Mouse (Mus musculus) kidney, postnatal 36 days (tissue): ENCODE results near the gene Fbxo6.

Experiments
- DNase-seq, 2 experiments: peaks; one replicate each; pipeline ENCODE4 v3.0.0; 2021 to 2022; ENCODE audit warnings: mixed read lengths in 2 of 2

The Fbxo6 gene

GRCm38 (mm10) chr4:148121982-148122693, 29.8 kb downstream of the Fbxo6 start:
- no peak for DNase-seq

GRCm38 (mm10) chr4:148121362-148121761, 30.6 kb downstream of the Fbxo6 start:
- no peak for DNase-seq

DNA sequence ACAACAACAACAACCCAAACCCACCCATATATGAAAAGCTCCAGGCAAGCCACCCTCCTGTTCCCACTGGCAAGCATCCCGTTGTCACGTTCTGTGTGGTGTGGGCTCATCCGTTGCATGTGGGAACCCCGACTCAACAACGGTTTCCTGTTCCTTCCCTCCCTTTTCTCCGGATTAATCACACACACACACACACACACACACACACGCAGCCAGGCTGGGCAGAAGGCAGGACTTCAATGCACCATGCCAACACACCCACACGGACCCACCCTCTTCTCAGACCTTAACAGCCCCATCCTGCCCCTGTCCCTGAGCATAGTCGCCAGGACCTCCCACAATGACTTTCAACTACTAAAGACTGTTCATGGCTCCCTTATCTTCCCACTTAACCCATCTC, 31.4 kb downstream of the Fbxo6 start:
- DNase-seq, result no peak

DNA sequence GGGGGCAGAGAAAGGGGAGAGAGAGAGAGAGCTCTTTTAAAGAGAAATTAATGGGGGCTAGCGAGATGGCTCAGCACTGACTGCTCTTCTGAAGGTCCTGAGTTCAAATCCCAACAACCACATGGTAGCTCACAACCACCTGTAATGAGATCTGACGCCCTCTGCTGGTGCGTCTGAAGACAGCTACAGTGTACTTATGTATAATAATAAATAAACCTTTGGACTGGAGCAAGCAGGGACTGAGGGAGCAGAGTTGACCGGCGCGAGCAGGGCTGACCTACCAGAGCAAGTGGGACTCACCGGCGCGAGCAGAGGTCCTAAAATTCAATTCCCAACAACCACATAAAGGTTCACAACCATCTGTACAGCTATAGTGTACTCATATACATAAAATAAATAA, 32.4 kb downstream of the Fbxo6 start:
- DNase-seq, result peak in 1 of 2 experiments; percentile 12

GRCm38 (mm10) chr4:148117392-148117791, 34.5 kb downstream of the Fbxo6 start:
- no peak for DNase-seq

GRCm38 (mm10) chr4:148116657-148117056, 35.3 kb downstream of the Fbxo6 start:
- DNase-seq, result peak in 1 of 2 experiments; percentile 17

DNA sequence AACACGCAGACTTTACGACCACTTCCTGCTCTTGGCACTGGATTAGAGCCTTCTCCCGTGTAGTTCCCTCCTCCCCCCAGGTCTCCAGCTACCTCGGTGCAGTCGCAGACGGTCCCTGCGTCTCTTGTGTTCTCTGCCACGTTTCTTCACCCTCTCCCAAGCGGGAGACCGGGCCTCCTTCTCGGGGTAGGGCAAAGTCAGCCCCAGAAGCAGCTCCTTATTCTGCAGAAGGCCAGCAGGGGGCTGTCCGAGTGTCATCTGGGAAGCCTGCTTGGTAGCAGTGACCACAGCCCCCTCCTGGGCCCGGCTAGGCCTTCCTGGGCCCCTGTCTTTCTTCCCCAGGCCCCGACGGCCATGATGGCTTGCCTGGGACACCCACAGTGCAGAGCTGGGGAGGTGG, 36.5 kb downstream of the Fbxo6 start:
- DNase-seq, result peak; percentile 47 to 77

DNA sequence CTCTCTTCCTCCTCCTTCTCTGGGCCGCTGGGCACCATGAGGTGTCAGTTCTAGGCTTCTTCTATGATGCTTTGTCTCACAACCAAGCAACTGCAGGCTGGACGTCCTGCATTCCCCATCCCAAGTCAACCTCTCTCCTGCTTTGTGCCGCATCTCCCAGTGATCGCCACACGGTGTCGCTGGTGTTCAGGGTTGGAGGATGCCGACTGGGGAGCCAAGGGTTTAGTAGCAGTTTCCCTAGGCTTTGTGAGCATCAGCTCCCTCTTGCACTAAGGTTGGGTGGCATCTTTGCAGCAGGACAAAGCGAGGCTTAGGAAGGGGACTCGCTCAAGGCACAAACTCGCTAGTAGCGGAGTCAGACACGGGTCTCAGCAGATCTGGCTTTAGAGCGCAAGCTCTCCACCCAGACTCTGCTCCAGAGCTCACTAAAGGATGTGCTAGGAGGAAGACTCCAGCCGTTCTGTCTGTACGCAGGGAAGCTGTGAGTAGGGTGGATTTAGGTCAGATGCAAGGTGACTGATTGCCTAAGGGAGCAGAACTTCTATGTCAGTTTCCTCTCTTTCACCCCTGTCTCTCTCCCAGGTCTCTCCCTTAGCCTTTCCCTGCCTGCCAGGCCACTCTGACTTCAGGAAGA, 37.1 kb downstream of the Fbxo6 start:
- DNase-seq, result peak; percentile 77 to 91

GRCm38 (mm10) chr4:148112519-148112918, 39.4 kb downstream of the Fbxo6 start:
- no peak for DNase-seq

DNA sequence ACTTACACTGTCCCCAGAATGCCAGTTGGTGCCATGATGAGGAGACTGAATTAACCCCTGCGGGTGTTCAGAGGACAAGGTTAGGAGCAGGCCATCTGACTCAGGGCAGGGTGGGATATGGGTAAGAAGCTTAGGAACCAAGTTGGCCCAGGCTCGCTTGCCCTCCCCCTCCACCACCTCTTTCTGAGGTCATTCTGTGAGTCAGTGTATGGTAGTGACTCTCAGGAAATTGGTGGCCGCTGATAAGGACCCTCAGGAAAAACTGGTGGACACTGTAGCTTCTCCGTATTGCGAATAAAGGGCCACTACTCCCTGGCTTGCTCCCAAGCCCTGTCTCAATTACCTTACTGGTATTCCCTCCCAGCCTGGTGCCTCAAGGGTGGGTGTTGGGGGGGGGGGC, 42.7 kb downstream of the Fbxo6 start:
- no peak for DNase-seq

GRCm38 (mm10) chr4:148108565-148109100, 43.3 kb downstream of the Fbxo6 start:
- no peak for DNase-seq

DNA sequence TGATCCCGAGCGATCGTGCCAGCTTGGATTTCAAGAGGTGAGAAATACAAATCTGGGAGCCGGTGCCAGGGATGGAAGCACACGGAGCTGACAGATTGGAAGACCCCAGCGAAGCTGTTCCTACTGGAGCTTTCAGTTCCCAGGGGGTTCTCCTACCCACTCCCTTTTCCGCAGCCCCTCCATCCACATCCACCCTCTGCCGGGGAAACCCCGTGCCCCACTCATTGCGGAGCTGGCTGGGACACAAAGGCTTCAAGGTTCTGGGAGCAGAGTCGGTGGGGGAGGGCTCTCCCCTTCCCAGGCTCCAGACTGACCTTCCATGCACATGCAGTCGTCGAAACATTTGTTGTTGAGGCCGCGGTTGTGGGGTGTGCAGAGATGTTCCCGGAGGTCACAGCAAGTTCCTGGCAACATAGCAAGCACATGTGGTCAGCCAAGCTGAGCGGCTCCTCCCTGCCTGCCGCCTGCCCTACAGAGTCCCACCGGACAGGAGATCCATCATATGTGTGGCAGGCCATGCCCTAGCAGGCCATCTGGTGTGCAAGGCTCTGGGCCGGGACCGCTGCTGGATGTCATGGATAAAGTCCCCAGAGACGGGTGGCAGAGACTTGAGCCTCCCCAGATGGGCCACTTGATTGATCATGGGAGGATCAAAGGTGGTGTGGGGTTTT, 44.2 kb downstream of the Fbxo6 start:
- peak; percentile 28 to 34 for DNase-seq

GRCm38 (mm10) chr4:148104146-148104545, 47.8 kb downstream of the Fbxo6 start:
- no peak for DNase-seq

DNA sequence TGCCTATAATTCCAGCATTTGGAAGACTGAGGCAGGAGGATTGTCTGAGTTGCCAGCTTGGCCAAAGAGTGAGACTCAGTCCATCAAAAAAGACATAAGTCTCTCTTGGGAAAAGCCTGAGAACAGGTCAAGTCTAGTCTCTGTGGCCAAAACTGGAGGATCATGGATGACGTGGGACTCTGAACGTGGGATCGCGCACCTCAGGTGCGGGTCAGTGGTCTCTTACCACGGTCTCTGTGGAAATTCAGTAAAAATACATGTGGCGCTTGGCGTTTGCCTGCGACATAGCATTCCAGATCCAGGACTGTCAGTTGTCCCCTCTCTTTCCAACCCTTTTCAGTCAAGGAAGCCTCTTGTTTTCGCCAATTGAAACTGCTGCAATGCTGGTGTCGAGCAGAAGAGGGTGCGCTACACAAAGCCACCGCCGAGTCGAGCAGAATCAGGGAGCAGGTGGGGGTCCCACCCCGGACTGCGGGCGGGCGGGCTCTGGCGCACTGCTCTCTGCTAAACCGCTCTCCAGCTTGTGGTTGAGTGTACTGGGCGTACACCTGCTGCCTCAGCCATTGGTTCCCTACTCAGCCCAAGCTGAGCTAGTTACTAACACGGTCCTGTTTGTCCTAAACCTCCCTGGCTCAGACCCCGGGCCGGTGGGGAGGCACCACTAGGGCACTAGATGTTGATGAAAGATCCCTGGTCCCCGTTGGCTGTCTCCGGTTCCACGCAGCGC, 50.0 kb downstream of the Fbxo6 start:
- DNase-seq, result peak; percentile 35 to 77

- DNase-seq, result no peak
These were observed 53.3 kb downstream of the Fbxo6 start for GRCm38 (mm10) chr4:148098666-148099065.

GRCm38 (mm10) chr4:148097936-148098335, 54.0 kb downstream of the Fbxo6 start:
- DNase-seq, result no peak
